Comparison of ENCODE assay signal across 10 mouse cellular contexts in genomic region chr17:66869581-66870002, GRCm38 (mm10).
DNase-seq lines count a peak whose midpoint lies in the region; ATAC-seq lines count a peak whose summit lies in the region.
"Had no signal": no experiment of that assay in that cellular context is flagged by ENCODE, and none has a peak within 500 bp of the region (broad histone marks: within the 10 kb centered on the region; RNA-seq: fewer than 3 reads in every experiment).

No protein-coding gene starts in this region.

- no peak overlapping the region for H3K4me3 ChIP-seq in hindbrain, embryonic 13.5 days
- H3K4me3 ChIP-seq in hindbrain, embryonic 10.5 days: no peak overlapping the region
- H3K4me3 ChIP-seq in neural tube, embryonic 12.5 days: no peak overlapping the region

- no peaks in the 10 kb centered on the region for H3K27me3 ChIP-seq in hindbrain, embryonic 13.5 days
- H3K27me3 ChIP-seq in hindbrain, embryonic 10.5 days (ENCODE audit: insufficient read depth, poor library complexity, severe bottlenecking): no peaks in the 10 kb centered on the region
- H3K27me3 ChIP-seq in neural tube, embryonic 12.5 days (replicated peaks): no peaks in the 10 kb centered on the region
- H3K27me3 ChIP-seq: CH12.LX had no signal

- peak overlapping the region; percentile 31 for H3K4me2 ChIP-seq in hindbrain, embryonic 13.5 days
- H3K4me2 ChIP-seq in neural tube, embryonic 12.5 days (replicated peaks): peak overlapping the region; percentile 20; the same call in 1 of the 2 replicates

- peaks cover 50% of the 10 kb centered on the region for H3K4me1 ChIP-seq in hindbrain, embryonic 13.5 days (replicated peaks)
- H3K4me1 ChIP-seq in hindbrain, embryonic 10.5 days (replicated peaks): 0 out of 2 replicates have a peak, but pooled peaks cover 3% of the 10 kb centered on the region
- peaks cover 19% of the 10 kb centered on the region for H3K4me1 ChIP-seq in neural tube, embryonic 12.5 days

- 40% methylated on average over 13 of the region's 13 CpGs for WGBS in hindbrain, embryonic 13.5 days
- WGBS in hindbrain, embryonic 10.5 days: 94% methylated on average over 13 of the region's 13 CpGs
- WGBS in neural tube, embryonic 12.5 days: 51% methylated on average over 13 of the region's 13 CpGs

- H3K9ac ChIP-seq in hindbrain, embryonic 13.5 days: no peak overlapping the region
- no peak overlapping the region for H3K9ac ChIP-seq in neural tube, embryonic 12.5 days

- no peaks in the 10 kb centered on the region for H3K9me3 ChIP-seq in hindbrain, embryonic 13.5 days
- H3K9me3 ChIP-seq in hindbrain, embryonic 10.5 days: no peaks in the 10 kb centered on the region
- no peaks in the 10 kb centered on the region for H3K9me3 ChIP-seq in neural tube, embryonic 12.5 days

- no peaks in the 10 kb centered on the region for H3K36me3 ChIP-seq in hindbrain, embryonic 13.5 days
- no peaks in the 10 kb centered on the region for H3K36me3 ChIP-seq in hindbrain, embryonic 10.5 days
- no peaks in the 10 kb centered on the region for H3K36me3 ChIP-seq in neural tube, embryonic 12.5 days

- DNase-seq in hindbrain, embryonic 10.5 days (ENCODE audit: low spot score): no peak
- peak; percentile 43 for DNase-seq in brain, adult 2 months (ENCODE audit: low read depth, low spot score)
- peak; percentile 11 to 23 for DNase-seq in frontal cortex, postnatal 36 days (ENCODE audit: low spot score in 2 of 2)
- no peak for DNase-seq in MN1 (ENCODE audit: low spot score)
- no peak for DNase-seq in cerebellum, adult 18-20 months

- H3K27ac ChIP-seq in hindbrain, embryonic 13.5 days: peak overlapping the region; percentile 75
- H3K27ac ChIP-seq in hindbrain, embryonic 10.5 days: no peak overlapping the region
- H3K27ac ChIP-seq in neural tube, embryonic 12.5 days: no peak overlapping the region
- H3K27ac ChIP-seq: macrophage had no signal

- peak; percentile 75 for ATAC-seq in hindbrain, embryonic 13.5 days (ENCODE audit: low FRiP score)
- peak; percentile 71; the same call in 1 of the 2 replicates for ATAC-seq in neural tube, embryonic 12.5 days (ENCODE audit: low FRiP score, low read depth)
- ATAC-seq in CD4-positive, CD25-positive, alpha-beta regulatory T cell, adult 4 months: no peak

Comparison
In these comparisons a context has a peak if more than half of its experiments do, and no peak if none do; other contexts are left out.
1. DNase-seq: peak in brain, adult 2 months (single experiment) and frontal cortex, postnatal 36 days (2 of 2); none in hindbrain, embryonic 10.5 days (single experiment), MN1 (single experiment) and cerebellum, adult 18-20 months (0 of 2).